Mouse (Mus musculus): Measurements from ENCODE around the gene Ppt2. TPM values are rescaled to one million over a fixed set of nuclear protein-coding genes. Genes with fewer than 3 reads are reported as not detected.

Ppt2 gene
- polyA plus RNA-seq (2015; fragmentation: Nextera tagmentation; extraction: Ambion mirVana), result 36.5 and 39.1 TPM in 2 replicates

DNA sequence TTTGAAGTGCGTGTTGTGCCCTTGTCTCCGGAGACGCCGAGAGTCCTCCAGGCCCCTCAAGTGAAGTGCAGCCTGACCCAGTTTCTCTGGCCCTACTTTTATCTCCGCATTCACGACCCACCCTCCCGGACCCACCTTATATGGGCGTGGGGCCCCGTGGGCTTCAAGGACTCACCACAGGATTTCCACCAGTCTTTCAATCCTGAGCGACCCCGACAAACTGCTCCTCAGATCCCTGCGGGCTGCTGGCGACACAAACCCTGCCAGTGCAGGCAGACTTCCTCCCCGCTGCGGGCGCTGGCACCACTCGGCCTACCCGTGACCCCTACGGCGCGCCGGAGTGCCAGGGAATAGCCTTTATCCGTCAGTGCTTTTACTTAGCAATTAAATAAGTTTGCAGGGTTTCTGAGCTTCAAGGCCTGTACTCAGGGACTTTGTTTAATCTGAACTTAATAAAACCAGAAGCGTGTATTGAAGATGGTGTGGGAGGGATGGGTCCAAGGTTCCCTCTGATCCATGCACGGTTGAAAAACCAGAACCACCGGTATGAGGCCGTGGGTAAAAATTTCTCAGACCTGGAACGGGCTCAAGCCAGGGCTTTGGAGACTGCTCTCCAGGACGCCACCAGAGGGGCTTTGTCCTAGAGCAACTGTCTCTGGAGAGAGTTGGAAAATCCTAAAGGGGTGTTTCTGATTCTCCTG, at the start of gene Ppt2:
TSS of gene Ppt2 (minus strand) at position 568 of the 701 bp plus-strand sequence.
- peak within 1 kb of the TSS; percentile 94 for H3K4me2 ChIP-seq
- H3K27ac ChIP-seq, result peak within 1 kb of the TSS; percentile 95
- 3% methylated on average over 29 of the region's 29 CpGs for WGBS
- peak within 1 kb of the TSS; percentile 46 for H3K9ac ChIP-seq
- H3K9me3 ChIP-seq (replicated peaks), result no peaks in the 10 kb centered on the region
- peaks cover 70% of the 10 kb centered on the region for H3K4me1 ChIP-seq
- H3K36me3 ChIP-seq, result peaks cover 22% of the 10 kb centered on the region
- peak within 1 kb of the TSS; percentile 76 for H3K4me3 ChIP-seq (replicated peaks)
- peaks cover 28% of the 10 kb centered on the region for H3K27me3 ChIP-seq
- peak; percentile 20 for ATAC-seq (replicated peaks; ENCODE audit: low FRiP score)

DNA sequence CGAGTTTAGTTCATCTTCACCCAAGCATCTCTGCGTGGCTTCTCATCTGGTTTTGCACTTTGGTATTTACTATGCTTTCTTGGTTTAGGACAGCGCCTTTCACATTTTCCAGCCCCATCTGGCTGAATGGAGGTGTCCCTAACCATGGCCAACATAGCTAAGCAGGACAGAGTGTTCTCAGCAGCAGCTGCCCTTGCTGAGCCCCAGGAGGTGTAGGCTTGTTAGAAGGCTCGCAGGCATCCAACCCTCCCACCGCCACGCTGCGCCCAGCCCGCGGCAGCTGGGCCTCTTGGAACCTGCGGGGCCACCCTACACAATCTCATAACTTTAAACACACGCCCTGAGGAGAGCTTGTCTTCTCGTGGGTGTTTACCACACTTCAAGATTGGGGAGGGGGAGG, 48.4 kb upstream of the Ppt2 start:
- Histone ChIP-seq H3K4me2 (no peak overlapping the region), H3K27ac (no peak overlapping the region), H3K4me3 (replicated peaks) (no peak overlapping the region), H3K36me3 (no peaks in the 10 kb centered on the region), H3K4me1 (peaks cover 17% of the 10 kb centered on the region), H3K9ac (no peak overlapping the region), H3K27me3 (peaks cover 77% of the 10 kb centered on the region), H3K9me3 (replicated peaks) (no peaks in the 10 kb centered on the region)
- WGBS, result 72% methylated on average over 12 of the region's 12 CpGs
- ATAC-seq (replicated peaks; ENCODE audit: low FRiP score), result no peak

DNA sequence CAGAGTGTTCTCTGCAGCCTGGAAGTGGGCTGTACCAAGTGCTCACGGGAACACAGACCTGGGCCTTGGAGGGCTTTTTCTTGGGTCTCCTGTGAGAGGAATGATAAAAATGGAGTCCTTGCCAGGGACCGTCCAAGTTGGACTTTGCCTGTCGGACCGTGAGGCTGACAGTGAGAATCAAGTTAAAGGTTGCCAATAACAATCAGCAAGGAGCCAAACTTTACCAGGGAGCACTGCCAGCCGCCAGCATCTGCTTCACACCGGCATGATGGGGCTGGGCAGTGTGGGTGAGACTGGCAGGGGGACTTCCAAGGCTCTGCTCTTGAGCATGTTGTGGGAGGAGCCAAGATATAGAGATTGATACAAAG, 47.8 kb upstream of the Ppt2 start:
- H3K9me3 ChIP-seq (replicated peaks), result no peaks in the 10 kb centered on the region
- no peaks in the 10 kb centered on the region for H3K36me3 ChIP-seq
- peaks cover 17% of the 10 kb centered on the region for H3K4me1 ChIP-seq
- H3K4me2 ChIP-seq, result no peak overlapping the region
- ATAC-seq (replicated peaks; ENCODE audit: low FRiP score), result no peak
- 78% methylated on average over 6 of the region's 6 CpGs for WGBS
- peaks cover 83% of the 10 kb centered on the region for H3K27me3 ChIP-seq
- H3K27ac ChIP-seq, result no peak overlapping the region
- no peak overlapping the region for H3K4me3 ChIP-seq (replicated peaks)
- no peak overlapping the region for H3K9ac ChIP-seq

- H3K27ac ChIP-seq, result no peak overlapping the region
- 69% methylated on average over 13 of the region's 13 CpGs for WGBS
- no peaks in the 10 kb centered on the region for H3K36me3 ChIP-seq
- H3K9me3 ChIP-seq (replicated peaks), result no peaks in the 10 kb centered on the region
- peaks cover 89% of the 10 kb centered on the region for H3K27me3 ChIP-seq
- no peak overlapping the region for H3K9ac ChIP-seq
- ATAC-seq (replicated peaks; ENCODE audit: low FRiP score), result no peak
- H3K4me1 ChIP-seq, result peaks cover 18% of the 10 kb centered on the region
- H3K4me3 ChIP-seq (replicated peaks), result no peak overlapping the region
- no peak overlapping the region for H3K4me2 ChIP-seq
Observed at GRCm38 (mm10) chr17:34675205-34676092, 47.1 kb upstream of the Ppt2 start.

DNA sequence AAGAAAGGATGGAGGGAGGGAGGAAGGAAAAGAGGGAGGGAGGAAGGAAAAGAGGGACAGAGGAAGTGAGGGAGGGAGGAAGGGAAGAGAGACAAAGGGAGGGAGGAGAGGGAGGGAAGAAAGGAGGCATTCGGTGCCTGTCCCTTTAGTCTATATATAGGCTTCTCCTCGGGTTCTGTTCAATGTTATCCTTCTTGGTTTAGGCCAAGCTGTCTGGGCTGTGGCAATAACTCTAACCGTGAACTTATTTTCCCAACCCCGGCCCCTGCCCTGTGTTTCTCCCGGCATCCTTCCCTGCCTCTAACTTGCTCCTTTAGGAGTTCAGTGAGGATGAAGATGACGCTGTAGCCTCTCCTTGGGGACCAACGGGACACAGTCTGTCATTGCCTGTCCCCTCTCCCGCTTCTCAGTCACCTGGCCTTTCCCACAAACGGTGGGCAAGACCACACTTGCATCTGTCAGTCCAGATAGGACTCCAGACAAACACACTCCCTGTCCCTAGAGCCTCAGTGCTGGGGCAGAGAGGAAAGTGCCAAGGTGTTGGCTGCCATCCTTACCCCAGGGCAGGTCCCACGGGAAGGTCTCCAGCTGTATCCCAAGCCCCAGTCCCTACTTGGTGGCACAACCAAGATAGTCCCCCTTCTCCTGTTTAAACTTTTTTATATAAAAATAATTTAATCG, 46.4 kb upstream of the Ppt2 start:
- ATAC-seq (replicated peaks; ENCODE audit: low FRiP score), result no peak
- H3K27ac ChIP-seq, result no peak overlapping the region

GRCm38 (mm10) chr17:34673139-34673538, 44.8 kb upstream of the Ppt2 start:
- WGBS, result 82% methylated on average over 7 of the region's 7 CpGs
- Histone ChIP-seq H3K27me3 (peaks cover 81% of the 10 kb centered on the region), H3K4me1 (peaks cover 15% of the 10 kb centered on the region), H3K4me3 (replicated peaks) (no peak overlapping the region), H3K9me3 (replicated peaks) (no peaks in the 10 kb centered on the region), H3K36me3 (no peaks in the 10 kb centered on the region), H3K27ac (no peak overlapping the region), H3K4me2 (no peak overlapping the region), H3K9ac (no peak overlapping the region)
- no peak for ATAC-seq (replicated peaks; ENCODE audit: low FRiP score)

More for the DNA sequence above, 46.4 kb upstream of the Ppt2 start:
- H3K4me3 ChIP-seq (replicated peaks), result no peak overlapping the region
- H3K4me1 ChIP-seq, result peaks cover 15% of the 10 kb centered on the region
- no peak overlapping the region for H3K9ac ChIP-seq
- no peak overlapping the region for H3K4me2 ChIP-seq
- H3K27me3 ChIP-seq, result peaks cover 89% of the 10 kb centered on the region
- no peaks in the 10 kb centered on the region for H3K9me3 ChIP-seq (replicated peaks)
- 61% methylated on average over 11 of the region's 11 CpGs for WGBS
- H3K36me3 ChIP-seq, result no peaks in the 10 kb centered on the region

DNA sequence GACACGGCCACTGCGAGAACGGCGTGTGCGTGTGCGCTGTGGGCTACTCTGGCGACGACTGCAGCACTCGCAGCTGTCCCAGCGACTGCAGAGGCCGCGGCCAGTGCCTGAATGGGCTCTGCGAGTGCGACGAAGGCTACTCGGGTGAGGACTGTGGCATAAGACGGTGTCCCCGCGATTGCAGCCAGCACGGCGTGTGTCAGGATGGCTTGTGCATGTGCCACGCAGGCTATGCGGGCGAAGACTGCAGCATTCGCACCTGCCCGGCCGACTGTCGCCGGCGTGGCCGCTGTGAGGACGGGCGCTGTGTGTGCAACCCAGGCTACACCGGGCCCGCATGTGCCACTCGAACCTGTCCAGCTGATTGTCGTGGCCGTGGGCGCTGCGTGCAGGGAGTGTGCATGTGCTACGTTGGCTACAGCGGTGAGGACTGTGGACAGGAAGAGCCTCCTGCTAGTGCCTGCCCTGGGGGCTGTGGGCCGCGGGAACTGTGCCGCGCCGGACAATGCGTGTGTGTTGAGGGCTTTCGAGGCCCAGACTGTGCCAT, 44.0 kb upstream of the Ppt2 start:
- no peaks in the 10 kb centered on the region for H3K9me3 ChIP-seq (replicated peaks)
- ATAC-seq (replicated peaks; ENCODE audit: low FRiP score), result no peak
- peak overlapping the region; percentile 29; the same call in 1 of the 2 replicates for H3K9ac ChIP-seq
- 31% methylated on average over 49 of the region's 49 CpGs for WGBS
- H3K4me1 ChIP-seq, result peaks cover 15% of the 10 kb centered on the region
- no peaks in the 10 kb centered on the region for H3K36me3 ChIP-seq
- no peak overlapping the region for H3K27ac ChIP-seq
- H3K27me3 ChIP-seq, result peaks cover 77% of the 10 kb centered on the region
- H3K4me2 ChIP-seq, result peak overlapping the region; percentile 77
- H3K4me3 ChIP-seq (replicated peaks), result peak overlapping the region; percentile 42

- Histone ChIP-seq H3K27ac (no peak overlapping the region), H3K4me3 (replicated peaks) (peak overlapping the region; percentile 42), H3K36me3 (no peaks in the 10 kb centered on the region), H3K9ac (peak overlapping the region; percentile 29), H3K4me2 (peak overlapping the region; percentile 77), H3K9me3 (replicated peaks) (no peaks in the 10 kb centered on the region), H3K27me3 (peaks cover 71% of the 10 kb centered on the region), H3K4me1 (peaks cover 15% of the 10 kb centered on the region)
- ATAC-seq (replicated peaks; ENCODE audit: low FRiP score), result no peak; the same call in 1 of the 2 replicates
- WGBS, result 8% methylated on average over 87 of the region's 93 CpGs
Observed at GRCm38 (mm10) chr17:34671151-34672066, 43.1 kb upstream of the Ppt2 start.

- 64% methylated on average over 7 of the region's 7 CpGs for WGBS
- H3K4me2 ChIP-seq, result peak within 1 kb of the TSS; percentile 77
- peaks cover 15% of the 10 kb centered on the region for H3K4me1 ChIP-seq
- H3K27ac ChIP-seq, result no peak within 1 kb of the TSS
- peaks cover 73% of the 10 kb centered on the region for H3K27me3 ChIP-seq
- no peaks in the 10 kb centered on the region for H3K36me3 ChIP-seq
- peak within 1 kb of the TSS; percentile 29; the same call in 1 of the 2 replicates for H3K9ac ChIP-seq
- ATAC-seq (replicated peaks; ENCODE audit: low FRiP score), result no peak
- H3K9me3 ChIP-seq (replicated peaks), result no peaks in the 10 kb centered on the region
- peak within 1 kb of the TSS; percentile 42 for H3K4me3 ChIP-seq (replicated peaks)
Observed at GRCm38 (mm10) chr17:34670235-34670634, 41.9 kb upstream of the Ppt2 start, which contains the start of gene Tnxb. Gene Tnxb (plus strand): TSS chr17:34670535.

DNA sequence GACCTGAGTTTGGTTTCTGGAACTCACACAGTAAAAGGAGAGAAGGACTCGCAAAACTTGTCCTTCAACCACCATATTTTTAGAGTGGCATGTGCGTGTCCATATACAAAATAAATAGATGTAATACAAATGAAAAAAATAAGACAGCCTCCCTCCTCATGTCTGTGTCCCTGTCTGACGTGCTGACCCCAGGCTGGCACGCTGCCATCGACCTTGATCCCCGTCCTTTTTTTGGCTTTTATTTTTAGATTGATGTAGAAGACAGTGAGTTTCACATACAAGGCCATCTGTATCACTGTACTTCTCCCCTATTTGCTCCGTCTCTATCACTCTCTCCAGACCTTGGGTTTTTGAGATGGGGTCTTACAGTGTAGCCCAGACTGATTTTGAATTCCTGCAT, 36.2 kb upstream of the Ppt2 start:
- WGBS, result 67% methylated on average over 7 of the region's 7 CpGs
- Histone ChIP-seq H3K9me3 (replicated peaks) (no peaks in the 10 kb centered on the region), H3K4me3 (replicated peaks) (no peak overlapping the region), H3K27ac (no peak overlapping the region), H3K36me3 (no peaks in the 10 kb centered on the region), H3K9ac (no peak overlapping the region), H3K27me3 (peaks cover 56% of the 10 kb centered on the region), H3K4me2 (no peak overlapping the region), H3K4me1 (peaks cover 17% of the 10 kb centered on the region)
- ATAC-seq (replicated peaks; ENCODE audit: low FRiP score), result no peak

GRCm38 (mm10) chr17:34663558-34663957, 35.2 kb upstream of the Ppt2 start:
- H3K9me3 ChIP-seq (replicated peaks), result no peaks in the 10 kb centered on the region
- H3K4me3 ChIP-seq (replicated peaks), result no peak overlapping the region
- no peaks in the 10 kb centered on the region for H3K36me3 ChIP-seq
- no peak for ATAC-seq (replicated peaks; ENCODE audit: low FRiP score)
- H3K9ac ChIP-seq, result no peak overlapping the region
- H3K27ac ChIP-seq, result no peak overlapping the region
- peaks cover 59% of the 10 kb centered on the region for H3K27me3 ChIP-seq
- 43% methylated on average over 1 of the region's 1 CpGs for WGBS
- H3K4me2 ChIP-seq, result no peak overlapping the region
- peaks cover 17% of the 10 kb centered on the region for H3K4me1 ChIP-seq

Measured in kidney, embryonic 15.5 days (tissue).